Mouse (Mus musculus) CH12.LX (cell line): ENCODE measurements at regions not wholly inside any gene's neighbourhood (a gene's known extent, or its start where the extent isn't known, plus 50 kb on each side); places are given as distances from the start of the nearest gene placed in this dataset.
"Not testable (repeated sequence)": the region's sequence is repeated elsewhere in the genome, so short reads cannot be mapped to it uniquely, and the experiment has no call there.

Experiments
- DNase-seq: peaks from one replicate; pipeline ENCODE4 v3.0.0-alpha.2; 2013; ENCODE audit errors: extremely low read depth
- H3K27ac ChIP-seq: 2 replicates; pipeline ENCODE4 v1.5.1; 2012; ENCODE audit warnings: low read depth, mild to moderate bottlenecking, control low read depth, moderate library complexity; ENCODE audit not compliant: insufficient read depth
- H3K27me3 ChIP-seq: replicated peaks from 2 replicates; pipeline ENCODE3; 2012; ENCODE audit warnings: inconsistent platforms
- H3K36me3 ChIP-seq, 2 experiments: replicated peaks in 1 of 2; 2 replicates each; pipeline versions ENCODE3 to v1.6.1; 2012; ENCODE audit warnings: inconsistent platforms in 1 of 2, low read length in 1 of 2, mild to moderate bottlenecking in 1 of 2, mixed read lengths in 1 of 2, moderate library complexity in 1 of 2; ENCODE audit not compliant: control insufficient read depth in 1 of 2, insufficient read depth in 1 of 2
- H3K4me1 ChIP-seq, 2 experiments: 2 replicates each; pipeline ENCODE4 v1.6.1; 2012; ENCODE audit warnings: inconsistent platforms in 1 of 2, moderate library complexity in 1 of 2; ENCODE audit not compliant: insufficient read depth in 2 of 2, control insufficient read depth in 1 of 2
- H3K4me2 ChIP-seq: 2 replicates; pipeline ENCODE4 v1.6.1; 2012; ENCODE audit warnings: low read depth, mild to moderate bottlenecking, control low read depth; ENCODE audit not compliant: poor library complexity, insufficient read depth, severe bottlenecking
- H3K4me3 ChIP-seq, 3 experiments: fragments of 150-350 bp in 1 of 3; sonication (generic) in 1 of 3; replicated peaks in 1 of 3; 2 replicates each; pipeline versions ENCODE3 to v1.5.1; 2011 to 2012; ENCODE audit warnings: low read depth in 2 of 3, low read length in 2 of 3, mild to moderate bottlenecking in 2 of 3, moderate library complexity in 2 of 3, control low read depth in 1 of 3, improper control_type of control experiment in 1 of 3, inconsistent platforms in 1 of 3, mixed read lengths in 1 of 3; ENCODE audit not compliant: poor library complexity in 1 of 3
- H3K79me2 ChIP-seq: replicated peaks from 2 replicates; pipeline ENCODE4 v1.6.1; 2012; ENCODE audit warnings: mild to moderate bottlenecking, moderate library complexity; ENCODE audit not compliant: control insufficient read depth, poor library complexity, insufficient read depth, severe bottlenecking; ENCODE audit errors: extremely low read depth
- H3K9ac ChIP-seq: 2 replicates; pipeline ENCODE4 v1.6.1; 2012; ENCODE audit warnings: low read depth, mild to moderate bottlenecking, control low read depth, moderate library complexity; ENCODE audit not compliant: insufficient read depth
- H3K9me3 ChIP-seq: replicated peaks from 2 replicates; pipeline ENCODE3; 2012; ENCODE audit warnings: low read length, inconsistent platforms, mixed read lengths
- CTCF ChIP-seq, 2 experiments: IDR thresholded peaks in 1 of 2; conservative IDR thresholded peaks in 1 of 2; 2 replicates each; pipeline ENCODE4 v1.5.1; 2011 to 2012; ENCODE audit warnings: low read depth in 2 of 2, low read length in 2 of 2, improper control_type of control experiment in 1 of 2, inconsistent platforms in 1 of 2, mild to moderate bottlenecking in 1 of 2, moderate library complexity in 1 of 2
- E2F4 ChIP-seq: IDR thresholded peaks from 2 replicates; pipeline ENCODE4 v1.6.1; 2011; ENCODE audit warnings: low read depth, low read length, improper control_type of control experiment; ENCODE audit not compliant: insufficient replicate concordance
- ELF1 ChIP-seq: IDR thresholded peaks from 2 replicates; pipeline ENCODE4 v1.6.1; 2014; ENCODE audit warnings: low read depth, mild to moderate bottlenecking, inconsistent platforms, low read length, improper control_type of control experiment
- ETS1 ChIP-seq: conservative IDR thresholded peaks from 2 replicates; pipeline ENCODE4 v1.6.1; 2012; ENCODE audit warnings: low read depth, mild to moderate bottlenecking, inconsistent platforms, low read length, improper control_type of control experiment, moderate library complexity
- GABPA ChIP-seq: IDR thresholded peaks from 2 replicates; pipeline ENCODE4 v1.6.1; 2012; ENCODE audit warnings: low read depth, low read length, improper control_type of control experiment, inconsistent platforms; ENCODE audit not compliant: insufficient replicate concordance
- HCFC1 ChIP-seq: IDR thresholded peaks from 2 replicates; pipeline ENCODE4 v1.6.1; 2012; ENCODE audit warnings: low read depth, mild to moderate bottlenecking, inconsistent platforms, low read length, improper control_type of control experiment
- JUN ChIP-seq: IDR thresholded peaks from 2 replicates; pipeline ENCODE4 v1.6.1; 2011; ENCODE audit warnings: low read depth, mild to moderate bottlenecking, low read length, improper control_type of control experiment, moderate library complexity; ENCODE audit not compliant: insufficient read depth
- JUND ChIP-seq: conservative IDR thresholded peaks from 2 replicates; pipeline ENCODE4 v1.6.1; 2011; ENCODE audit warnings: low read depth, low read length, improper control_type of control experiment
- KAT2A ChIP-seq: IDR thresholded peaks from 2 replicates; pipeline ENCODE4 v1.6.1; 2012; ENCODE audit warnings: low read length, improper control_type of control experiment, inconsistent platforms; ENCODE audit not compliant: insufficient replicate concordance
- MAX ChIP-seq: IDR thresholded peaks from 2 replicates; pipeline ENCODE4 v1.6.1; 2011; ENCODE audit warnings: low read length, improper control_type of control experiment
- MEF2A ChIP-seq: IDR thresholded peaks from 2 replicates; pipeline ENCODE4 v1.6.1; 2014; ENCODE audit warnings: low read depth, mild to moderate bottlenecking, inconsistent platforms, low read length, improper control_type of control experiment, borderline replicate concordance
- MYC ChIP-seq: IDR thresholded peaks from 2 replicates; pipeline ENCODE4 v1.6.1; 2011; ENCODE audit warnings: low read depth, mild to moderate bottlenecking, improper control_type of control experiment, low read length
- NELFE ChIP-seq: IDR thresholded peaks from 2 replicates; pipeline ENCODE4 v1.6.1; 2011; ENCODE audit warnings: low read depth, low read length, improper control_type of control experiment
- PAX5 ChIP-seq: IDR thresholded peaks from 2 replicates; pipeline ENCODE4 v1.6.1; 2012; ENCODE audit warnings: low read length, inconsistent platforms, mixed read lengths
- POLR2AphosphoS2 ChIP-seq: IDR thresholded peaks from 2 replicates; pipeline ENCODE4 v1.6.1; 2011; ENCODE audit warnings: low read depth, low read length, improper control_type of control experiment
- RAD21 ChIP-seq: IDR thresholded peaks from 2 replicates; pipeline ENCODE4 v1.6.1; 2011; ENCODE audit warnings: low read depth, mild to moderate bottlenecking, low read length, improper control_type of control experiment, moderate library complexity
- RCOR1 ChIP-seq: conservative IDR thresholded peaks from 2 replicates; pipeline ENCODE4 v1.6.1; 2012; ENCODE audit warnings: low read depth, mild to moderate bottlenecking, inconsistent platforms, low read length, improper control_type of control experiment
- SIN3A ChIP-seq: IDR thresholded peaks from 2 replicates; pipeline ENCODE4 v1.6.1; 2012; ENCODE audit warnings: low read length, improper control_type of control experiment, inconsistent platforms
- TCF12 ChIP-seq: IDR thresholded peaks from 2 replicates; pipeline ENCODE4 v1.6.1; 2014; ENCODE audit warnings: low read depth, mild to moderate bottlenecking, inconsistent platforms, low read length, improper control_type of control experiment
- UBTF ChIP-seq: IDR thresholded peaks from 2 replicates; pipeline ENCODE4 v1.6.1; 2012; ENCODE audit warnings: low read depth, mild to moderate bottlenecking, inconsistent platforms, low read length, improper control_type of control experiment, moderate library complexity
- USF1 ChIP-seq: IDR thresholded peaks from 2 replicates; pipeline ENCODE4 v1.6.1; 2014; ENCODE audit warnings: low read depth, mild to moderate bottlenecking, inconsistent platforms, low read length, improper control_type of control experiment
- USF2 ChIP-seq: conservative IDR thresholded peaks from 2 replicates; pipeline ENCODE4 v1.6.1; 2011; ENCODE audit warnings: low read depth, low read length, improper control_type of control experiment
- ZC3H11A ChIP-seq: IDR thresholded peaks from 2 replicates; pipeline ENCODE4 v1.6.1; 2012; ENCODE audit warnings: low read depth, mild to moderate bottlenecking, inconsistent platforms, low read length, improper control_type of control experiment
- ZKSCAN1 ChIP-seq: IDR thresholded peaks from 2 replicates; pipeline ENCODE4 v1.6.1; 2012; ENCODE audit warnings: low read depth, inconsistent platforms, low read length, improper control_type of control experiment, borderline replicate concordance
- dilution Hi-C: fragments of 300-500 bp; cut with MboI; formaldehyde crosslinking; loops from 2 replicates; pipeline ENCODE4 v1.14.3; 2020; ENCODE audit warnings: low sequenced_read_pairs; ENCODE audit not compliant: extremely low pct_unique_long_range_greater_than_20kb, extremely low pct_ligation_motif_present
- in situ Hi-C: fragments of 300-500 bp; cut with MboI; formaldehyde crosslinking; loops from 3 replicates; pipeline ENCODE4 v1.14.3; 2019; ENCODE audit warnings: low sequenced_read_pairs, low pct_ligation_motif_present, low pct_unique_long_range_greater_than_20kb, mixed read lengths

DNA sequence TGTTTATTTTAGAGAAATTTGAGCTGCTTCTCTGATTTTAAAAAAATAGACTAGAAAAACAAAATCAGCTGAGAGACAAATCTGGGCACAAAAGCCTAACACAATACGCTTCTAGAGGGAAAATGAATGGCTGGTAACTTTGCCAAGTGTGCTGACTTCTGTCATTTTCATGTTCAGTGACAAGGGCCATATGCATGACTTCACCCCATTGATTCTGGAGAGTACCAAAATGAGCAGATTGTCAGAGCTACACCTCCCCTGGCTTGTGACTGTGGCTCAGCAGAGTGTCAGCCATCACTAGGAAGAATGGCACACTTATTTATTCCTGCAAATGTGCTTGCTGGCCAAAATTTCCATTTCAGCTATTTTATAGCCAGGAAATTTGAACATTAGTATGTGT, 112.9 kb upstream of the Nyap2 start:
- Histone ChIP-seq H3K36me3 (no peaks in the 10 kb centered on the region), H3K4me2 (no peak overlapping the region), H3K9ac (no peak overlapping the region), H3K27me3 (no peaks in the 10 kb centered on the region), H3K4me3 (no peak overlapping the region), H3K9me3 (no peaks in the 10 kb centered on the region), H3K4me1 (peaks cover 0 to 3% of the 10 kb centered on the region in 2 experiments; a peak in 2 of 4 replicates), H3K79me2 (no peaks in the 10 kb centered on the region), H3K27ac (no peak overlapping the region)
- no peak for DNase-seq
- dilution Hi-C loops (no loop called here), in situ Hi-C loops (no loop called here)
- TF ChIP-seq GABPA, result no peak
- no peak for TF ChIP-seq SIN3A
- TF ChIP-seq ZKSCAN1, result no peak
- no peak for TF ChIP-seq ELF1
- TF ChIP-seq RAD21, result no peak
- no peak for TF ChIP-seq JUN
- TF ChIP-seq MAX, result no peak
- no peak for TF ChIP-seq UBTF
- no peak for TF ChIP-seq RCOR1
- TF ChIP-seq POLR2AphosphoS2, result no peak
- no peak for TF ChIP-seq TCF12
- no peak for TF ChIP-seq E2F4
- no peak for TF ChIP-seq USF1
- no peak for TF ChIP-seq ETS1
- no peak for TF ChIP-seq ZC3H11A
- no peak for TF ChIP-seq CTCF (conservative IDR thresholded peaks at IDR 0.05 in 1 of 2, IDR thresholded peaks at IDR 0.05 in 1 of 2; ENCODE audit: low read depth in 2 of 2, low read length in 2 of 2)

DNA sequence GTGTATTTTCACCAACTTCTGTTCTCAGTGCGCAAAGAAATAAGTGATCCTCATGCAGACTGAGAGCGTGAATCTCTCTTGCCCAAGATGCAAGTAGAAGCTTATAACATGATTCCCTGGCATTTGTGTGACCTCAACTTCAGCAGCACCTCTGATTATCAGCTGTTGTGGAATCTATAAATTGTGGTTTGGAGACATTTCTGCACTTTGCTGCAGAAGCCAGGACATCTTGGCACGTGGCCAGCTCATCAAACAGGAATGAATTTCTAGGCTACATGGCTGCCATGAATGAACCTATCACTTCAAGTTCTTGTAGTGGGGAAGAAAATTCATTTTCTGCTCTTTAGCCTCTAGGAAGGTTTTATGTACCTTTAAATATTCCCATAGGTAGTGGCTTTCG, 126.3 kb upstream of the Nyap2 start:
- Histone ChIP-seq H3K4me1 (no peaks in the 10 kb centered on the region), H3K9me3 (no peaks in the 10 kb centered on the region), H3K36me3 (no peaks in the 10 kb centered on the region), H3K79me2 (no peaks in the 10 kb centered on the region), H3K4me3 (no peak overlapping the region), H3K4me2 (no peak overlapping the region), H3K27me3 (no peaks in the 10 kb centered on the region), H3K27ac (no peak overlapping the region), H3K9ac (no peak overlapping the region)
- no peak for TF ChIP-seq CTCF (conservative IDR thresholded peaks at IDR 0.05 in 1 of 2, IDR thresholded peaks at IDR 0.05 in 1 of 2; ENCODE audit: low read depth in 2 of 2, low read length in 2 of 2)
- TF ChIP-seq USF2, result no peak
- TF ChIP-seq NELFE, result no peak
- TF ChIP-seq HCFC1, result no peak
- TF ChIP-seq MEF2A, result no peak
- no peak for TF ChIP-seq KAT2A
- TF ChIP-seq RCOR1, result no peak
- no peak for TF ChIP-seq MYC
- TF ChIP-seq ETS1, result no peak
- TF ChIP-seq MAX, result no peak
- TF ChIP-seq JUND, result no peak
- no peak for TF ChIP-seq ELF1
- no peak for TF ChIP-seq PAX5
- dilution Hi-C loops (no loop called here), in situ Hi-C loops (no loop called here)
- no peak for DNase-seq

DNA sequence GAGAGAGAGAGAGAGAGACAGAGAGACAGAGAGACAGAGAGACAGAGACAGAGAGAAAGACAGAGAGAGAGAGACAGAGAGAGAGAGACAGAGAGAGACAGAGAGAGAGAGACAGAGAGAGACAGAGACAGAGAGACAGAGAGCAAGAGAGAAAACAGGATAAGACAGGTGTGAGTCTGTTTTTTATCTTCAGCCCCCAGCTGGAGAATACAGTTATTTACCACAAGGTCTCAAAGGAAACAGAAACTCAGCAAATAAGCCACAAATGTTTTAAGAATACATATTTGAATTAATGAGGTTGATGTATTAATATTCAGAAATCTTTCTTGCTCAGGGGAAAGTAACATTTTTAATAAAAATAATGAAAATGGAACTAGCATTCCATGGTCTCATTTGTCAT, 130.7 kb upstream of the Nyap2 start:
- H3K9me3 ChIP-seq, H3K4me2 ChIP-seq, dilution Hi-C loops, DNase-seq, H3K27me3 ChIP-seq, H3K9ac ChIP-seq, H3K36me3 ChIP-seq, H3K27ac ChIP-seq, H3K79me2 ChIP-seq, in situ Hi-C loops, H3K4me3 ChIP-seq, H3K4me1 ChIP-seq: not testable (repeated sequence)
